In genomic region chr10:9596228-9596627, GRCm38 (mm10) we compare ENCODE assay signal across 31 mouse cellular contexts.
DNase-seq lines count a peak whose midpoint lies in the region; ATAC-seq and TF ChIP-seq lines count a peak whose summit lies in the region.
"Had no signal": no experiment of that assay in that cellular context is flagged by ENCODE, and none has a peak within 500 bp of the region (broad histone marks: within the 10 kb centered on the region; RNA-seq: fewer than 3 reads in every experiment).

No protein-coding gene starts in this region.

- DNase-seq in adrenal gland, adult 2 months: peak; percentile 64
- DNase-seq in adrenal gland, postnatal 25 days: no peak
- DNase-seq in retina, postnatal 1 day: peak; percentile 9
- DNase-seq in retina, embryonic 14.5 days (ENCODE audit: low spot score): no peak
- peak; percentile 35 for DNase-seq in MN1 (ENCODE audit: low spot score)
- DNase-seq in adrenal gland, postnatal 36 days: peak; percentile 34 to 44
- no peak for DNase-seq in heart, adult 2 months
- DNase-seq: cerebellum, adult 11 months; cerebellum, adult 2 months; cerebellum, adult 9-11 months; cerebellum, postnatal 25 days; forebrain, postnatal 0 days; gastrocnemius, postnatal 10 days; gastrocnemius, postnatal 36 days; heart, adult 11 months; heart, postnatal 10 days; heart, postnatal 36 days; kidney, adult 18-20 months had no signal

- H3K79me2 ChIP-seq in heart, adult 2 months (replicated peaks; ENCODE audit: control insufficient read depth, insufficient read depth, low read length): no peaks in the 10 kb centered on the region; the same call in 1 of the 2 replicates

- 94% methylated on average over 5 of the region's 5 CpGs for WGBS in heart, adult 2 months

- no peak overlapping the region for H3K9ac ChIP-seq in heart, adult 2 months (ENCODE audit: low read depth, low read length)
- H3K9ac ChIP-seq: embryonic facial prominence, embryonic 12.5 days; embryonic facial prominence, embryonic 15.5 days; forebrain, postnatal 0 days; heart, embryonic 12.5 days; heart, embryonic 15.5 days; hindbrain, embryonic 14.5 days had no signal

- ATAC-seq in granulocyte monocyte progenitor cell, adult 5-6 weeks (replicated peaks; ENCODE audit: poor library complexity, severe bottlenecking): no peak
- ATAC-seq: CD4-positive, CD25-positive, alpha-beta regulatory T cell, adult 4 months; forebrain, embryonic 14.5 days; forebrain, postnatal 0 days; hindbrain, postnatal 0 days; inflammation-experienced regulatory T-cells, adult 6 months; intestine, embryonic 16.5 days had no signal

- TF ChIP-seq CTCF in heart, adult 2 months (IDR thresholded peaks at IDR 0.05): no peak

- no peak for TF ChIP-seq POLR2A in heart, adult 2 months (IDR thresholded peaks at IDR 0.05; ENCODE audit: insufficient read depth, low read depth, low read length)

- no peaks in the 10 kb centered on the region for H3K27me3 ChIP-seq in heart, adult 2 months (ENCODE audit: control insufficient read depth, insufficient read depth, low read length)
- H3K27me3 ChIP-seq: embryonic facial prominence, embryonic 12.5 days; embryonic facial prominence, embryonic 15.5 days; heart, embryonic 12.5 days; heart, embryonic 15.5 days had no signal

- no peaks in the 10 kb centered on the region for H3K4me1 ChIP-seq in heart, adult 2 months (ENCODE audit: control insufficient read depth, insufficient read depth, low read length)
- H3K4me1 ChIP-seq: embryonic facial prominence, embryonic 12.5 days; embryonic facial prominence, embryonic 15.5 days; heart, embryonic 12.5 days; heart, embryonic 15.5 days; hindbrain, embryonic 10.5 days had no signal

- intact Hi-C loops in heart, adult 2 months (cut with DNase I): no loop called here

- no peak for TF ChIP-seq EP300 in heart, adult 2 months (IDR thresholded peaks at IDR 0.05; ENCODE audit: insufficient read depth, low read depth, low read length)

- no peak overlapping the region for H3K4me3 ChIP-seq in heart, adult 2 months
- H3K4me3 ChIP-seq: embryonic facial prominence, embryonic 12.5 days; embryonic facial prominence, embryonic 15.5 days; heart, embryonic 12.5 days; heart, embryonic 15.5 days; hindbrain, embryonic 10.5 days had no signal

- no peaks in the 10 kb centered on the region for H3K36me3 ChIP-seq in heart, adult 2 months (ENCODE audit: control insufficient read depth, insufficient read depth, low read length)
- H3K36me3 ChIP-seq: embryonic facial prominence, embryonic 12.5 days; embryonic facial prominence, embryonic 15.5 days; G1E; heart, embryonic 12.5 days; heart, embryonic 15.5 days; hindbrain, embryonic 10.5 days had no signal

- no peak overlapping the region for H3K27ac ChIP-seq in heart, adult 2 months
- H3K27ac ChIP-seq: embryonic facial prominence, embryonic 12.5 days; embryonic facial prominence, embryonic 15.5 days; heart, embryonic 15.5 days; hindbrain, embryonic 10.5 days; hindbrain, embryonic 14.5 days; hindbrain, postnatal 0 days had no signal

Comparison
In these comparisons a context has a peak if more than half of its experiments do, and no peak if none do; other contexts are left out.
1. DNase-seq: peak in adrenal gland, adult 2 months (single experiment), retina, postnatal 1 day (single experiment), MN1 (single experiment) and adrenal gland, postnatal 36 days (2 of 2); none in adrenal gland, postnatal 25 days (single experiment), retina, embryonic 14.5 days (single experiment) and heart, adult 2 months (0 of 2).